In the genomic region with DNA sequence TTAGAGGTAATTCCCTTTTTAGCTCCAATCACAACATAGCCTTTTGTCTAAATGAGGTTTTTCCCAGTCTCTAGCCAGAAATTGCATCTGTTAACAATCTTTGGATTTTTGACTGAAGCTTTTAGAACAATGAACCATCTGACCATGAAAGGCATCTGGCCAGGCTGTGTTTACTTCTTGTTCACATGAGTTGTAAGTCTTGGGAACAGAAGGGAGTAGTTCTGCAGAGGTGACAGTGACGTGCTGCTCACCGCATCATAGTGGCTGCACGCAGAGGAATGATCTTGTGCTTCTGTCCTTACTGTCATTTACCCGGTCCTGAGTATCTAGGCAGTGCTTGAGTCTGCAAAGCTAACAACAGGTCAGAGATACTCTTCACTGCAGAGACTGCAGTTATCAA, we compare ENCODE assay signal across 9 mouse cellular contexts.
DNase-seq lines count a peak whose midpoint lies in the region; ATAC-seq lines count a peak whose summit lies in the region.
"Had no signal": no experiment of that assay in that cellular context is flagged by ENCODE, and none has a peak within 500 bp of the region (broad histone marks: within the 10 kb centered on the region; RNA-seq: fewer than 3 reads in every experiment).

No protein-coding gene starts in this region.

- ATAC-seq in embryonic facial prominence, embryonic 13.5 days (ENCODE audit: insufficient number of reproducible peaks, insufficient read depth, low FRiP score, low TSS enrichment, low read depth): no peak
- no peak for ATAC-seq in midbrain, embryonic 14.5 days (ENCODE audit: low FRiP score, low TSS enrichment)

- H3K9ac ChIP-seq in embryonic facial prominence, embryonic 13.5 days: no peak overlapping the region
- no peak overlapping the region for H3K9ac ChIP-seq in midbrain, embryonic 14.5 days (replicated peaks; ENCODE audit: low read length)
- H3K9ac ChIP-seq: liver, embryonic 13.5 days had no signal

- peaks cover 24% of the 10 kb centered on the region for H3K4me1 ChIP-seq in embryonic facial prominence, embryonic 13.5 days
- peaks cover 36% of the 10 kb centered on the region for H3K4me1 ChIP-seq in midbrain, embryonic 14.5 days (ENCODE audit: control insufficient read depth, insufficient read depth, low read length)

- H3K27me3 ChIP-seq in embryonic facial prominence, embryonic 13.5 days: no peaks in the 10 kb centered on the region
- no peaks in the 10 kb centered on the region for H3K27me3 ChIP-seq in midbrain, embryonic 14.5 days (ENCODE audit: control insufficient read depth, insufficient read depth, low read length)
- H3K27me3 ChIP-seq: liver, embryonic 13.5 days had no signal

- H3K27ac ChIP-seq in embryonic facial prominence, embryonic 13.5 days: peak overlapping the region; percentile 51; the same call in 1 of the 2 replicates
- peak overlapping the region; percentile 57 for H3K27ac ChIP-seq in midbrain, embryonic 14.5 days (replicated peaks; ENCODE audit: low read depth, low read length)
- H3K27ac ChIP-seq: liver, embryonic 13.5 days had no signal

- H3K4me2 ChIP-seq in embryonic facial prominence, embryonic 13.5 days: no peak overlapping the region
- no peak overlapping the region for H3K4me2 ChIP-seq in midbrain, embryonic 14.5 days (ENCODE audit: low read length)
- H3K4me2 ChIP-seq: liver, embryonic 13.5 days had no signal

- H3K36me3 ChIP-seq in embryonic facial prominence, embryonic 13.5 days: peaks cover 32% of the 10 kb centered on the region
- peaks cover 23% of the 10 kb centered on the region for H3K36me3 ChIP-seq in midbrain, embryonic 14.5 days (ENCODE audit: control insufficient read depth, insufficient read depth, low read length)

- no peak overlapping the region for H3K4me3 ChIP-seq in embryonic facial prominence, embryonic 13.5 days
- no peak overlapping the region for H3K4me3 ChIP-seq in midbrain, embryonic 14.5 days (replicated peaks; ENCODE audit: low read depth, low read length)
- H3K4me3 ChIP-seq: liver, embryonic 13.5 days had no signal

- DNase-seq in gastrocnemius, adult 18-20 months (ENCODE audit: low spot score): peak; percentile 30
- DNase-seq in gastrocnemius, postnatal 10 days: no peak
- peak; percentile 35 for DNase-seq in kidney, postnatal 10 days
- no peak for DNase-seq in kidney, adult 9 months
- DNase-seq in midbrain, embryonic 14.5 days: no peak
- DNase-seq in left cerebral cortex, adult 18-20 months (ENCODE audit: low spot score in 2 of 2): no peak
- DNase-seq in B cell, adult 2 months: no peak
- DNase-seq: liver, embryonic 13.5 days had no signal

- WGBS in embryonic facial prominence, embryonic 13.5 days: 53% methylated on average over 4 of the region's 4 CpGs
- 71% methylated on average over 4 of the region's 4 CpGs for WGBS in midbrain, embryonic 14.5 days

- H3K9me3 ChIP-seq in embryonic facial prominence, embryonic 13.5 days: no peaks in the 10 kb centered on the region
- no peaks in the 10 kb centered on the region for H3K9me3 ChIP-seq in midbrain, embryonic 14.5 days (ENCODE audit: control insufficient read depth, low read length)
- H3K9me3 ChIP-seq: liver, embryonic 13.5 days had no signal

Comparison
In these comparisons a context has a peak if more than half of its experiments do, and no peak if none do; other contexts are left out.
1. DNase-seq: peak in gastrocnemius, adult 18-20 months (single experiment) and kidney, postnatal 10 days (single experiment); none in gastrocnemius, postnatal 10 days (single experiment), kidney, adult 9 months (single experiment), midbrain, embryonic 14.5 days (single experiment), left cerebral cortex, adult 18-20 months (0 of 2) and B cell, adult 2 months (0 of 2).